Mouse (Mus musculus): ENCODE data around the gene Sept10.
"Not testable (repeated sequence)": the region's sequence is repeated elsewhere in the genome, so short reads cannot be mapped to it uniquely, and the experiment has no call there.

Sept10 gene

GRCm38 (mm10) chr10:59127637-59128036 is 94.0 kb downstream of the Sept10 start:
- no peak for DNase-seq (ENCODE audit: low read depth, low spot score)

GRCm38 (mm10) chr10:59125497-59125896 is 96.2 kb downstream of the Sept10 start:
- DNase-seq (ENCODE audit: low read depth, low spot score): no peak

GRCm38 (mm10) chr10:59119811-59120210 is 101.8 kb downstream of the Sept10 start:
- DNase-seq (ENCODE audit: low read depth, low spot score): no peak

GRCm38 (mm10) chr10:59119001-59119400 is 102.6 kb downstream of the Sept10 start:
- DNase-seq (ENCODE audit: low read depth, low spot score): no peak

GRCm38 (mm10) chr10:59117555-59117954 is 104.1 kb downstream of the Sept10 start:
- no peak for DNase-seq (ENCODE audit: low read depth, low spot score)

- DNase-seq (ENCODE audit: low read depth, low spot score): no peak
These were observed 105.3 kb downstream of the Sept10 start for GRCm38 (mm10) chr10:59116331-59116730.

- DNase-seq (ENCODE audit: low read depth, low spot score): no peak
These were observed 106.0 kb downstream of the Sept10 start for GRCm38 (mm10) chr10:59115691-59116090.

GRCm38 (mm10) chr10:59114535-59115291 is 106.9 kb downstream of the Sept10 start:
- DNase-seq (ENCODE audit: low read depth, low spot score): no peak

- DNase-seq (ENCODE audit: low read depth, low spot score): no peak
These were observed 108.3 kb downstream of the Sept10 start for GRCm38 (mm10) chr10:59113386-59113785.

GRCm38 (mm10) chr10:59112755-59113154 is 108.9 kb downstream of the Sept10 start:
- DNase-seq (ENCODE audit: low read depth, low spot score): no peak

GRCm38 (mm10) chr10:59110386-59110785 is 111.3 kb downstream of the Sept10 start:
- DNase-seq (ENCODE audit: low read depth, low spot score): no peak

- peak; percentile 33 for DNase-seq (ENCODE audit: low read depth, low spot score)
These were observed 112.6 kb downstream of the Sept10 start for GRCm38 (mm10) chr10:59109015-59109414.

- DNase-seq (ENCODE audit: low read depth, low spot score): no peak
These were observed 115.0 kb downstream of the Sept10 start for GRCm38 (mm10) chr10:59106644-59107043.

GRCm38 (mm10) chr10:59105885-59106284 is 115.8 kb downstream of the Sept10 start:
- no peak for DNase-seq (ENCODE audit: low read depth, low spot score)

- DNase-seq (ENCODE audit: low read depth, low spot score): no peak
These were observed 117.0 kb downstream of the Sept10 start for GRCm38 (mm10) chr10:59104683-59105082.

- DNase-seq (ENCODE audit: low read depth, low spot score): not testable (repeated sequence)
These were observed 118.6 kb downstream of the Sept10 start for GRCm38 (mm10) chr10:59103076-59103475.

GRCm38 (mm10) chr10:59091988-59092387 is 129.7 kb downstream of the Sept10 start:
- DNase-seq (ENCODE audit: low read depth, low spot score): no peak

Data from CD4-positive helper T cell, adult 2 months (primary cell).